Mouse (Mus musculus): ENCODE data around the gene Plin5.

- TF ChIP-seq EP300 (IDR thresholded peaks at IDR 0.05; ENCODE audit: insufficient read depth, low read depth, low read length): no peak
- TF ChIP-seq POLR2A (IDR thresholded peaks at IDR 0.05; ENCODE audit: insufficient read depth, low read depth, low read length): no peak
These were observed 30.9 kb upstream of the Plin5 start for GRCm38 (mm10) chr17:56148280-56148679.

Measured in heart, adult 2 months (tissue).